Mouse (Mus musculus) erythroblast, embryonic 14.5 days (primary cell): ENCODE data around the gene Grb7.

ENCODE experiments used
- GATA1 ChIP-seq: IDR thresholded peaks from 2 replicates; pipeline ENCODE4 v1.6.1; 2012; ENCODE audit warnings: low read length, inconsistent platforms, mixed read lengths
- TAL1 ChIP-seq: IDR thresholded peaks from 3 replicates; pipeline ENCODE4 v1.6.1; 2012; ENCODE audit warnings: low read length, inconsistent platforms, mixed read lengths

GRCm38 (mm10) chr11:98491571-98491970 is 45.4 kb downstream of the Grb7 start:
- TF ChIP-seq GATA1 (no peak), TAL1 (no peak)
